Mouse (Mus musculus) mouse trophoblast stem cell (cell line): ENCODE results near the gene Cep57l1.

Source experiments
- in situ Hi-C, 2 experiments: fragments of 300-500 bp; cut with MseI, MboI; formaldehyde crosslinking; loops; 2 replicates in 1 of 2; 3 replicates in 1 of 2; pipeline ENCODE4 v1.15.1; 2025

Cep57l1 gene

DNA sequence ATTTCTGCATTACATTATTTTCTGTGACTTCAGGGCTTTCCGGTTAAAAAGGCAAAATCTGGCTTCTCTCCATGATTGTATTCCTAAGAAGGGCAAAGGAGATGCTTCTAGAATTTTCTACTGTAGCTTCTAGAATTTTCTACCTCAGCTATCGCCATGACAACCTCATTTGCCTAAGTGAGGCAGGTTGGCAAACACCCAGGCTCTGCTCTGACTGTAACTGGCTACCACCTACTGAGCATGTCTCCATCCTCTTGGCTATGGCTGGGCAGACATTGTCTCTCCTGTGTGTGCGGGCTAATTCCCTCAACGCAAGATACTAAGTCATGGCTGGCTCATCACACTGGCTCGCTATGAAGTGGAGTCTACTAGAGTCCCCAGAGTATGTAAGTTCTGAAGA, 63.1 kb downstream of the Cep57l1 start:
- in situ Hi-C loops: no loop called here

GRCm38 (mm10) chr10:41744006-41744405, 65.7 kb downstream of the Cep57l1 start:
- in situ Hi-C loops: no loop called here

DNA sequence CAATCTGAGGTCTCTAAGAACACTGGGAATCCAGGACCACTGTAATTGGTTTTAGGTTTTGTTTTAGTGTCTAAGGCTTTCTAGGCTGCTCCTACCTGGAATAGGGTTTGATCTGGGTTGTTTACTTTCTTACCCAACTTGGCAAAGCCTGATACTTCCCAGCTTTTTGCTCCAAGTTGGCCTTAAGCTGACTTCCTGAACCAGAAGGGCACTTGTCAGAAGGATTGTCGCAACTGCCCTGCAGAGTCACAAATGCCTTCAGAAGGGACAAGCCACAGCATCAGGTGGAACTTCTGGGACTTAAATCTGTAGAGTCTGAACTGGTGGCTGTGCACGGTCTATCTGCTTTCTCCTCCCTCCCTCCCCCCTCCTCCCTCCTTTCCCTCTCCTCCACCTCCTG, 69.5 kb downstream of the Cep57l1 start:
- in situ Hi-C loops: no loop called here

DNA sequence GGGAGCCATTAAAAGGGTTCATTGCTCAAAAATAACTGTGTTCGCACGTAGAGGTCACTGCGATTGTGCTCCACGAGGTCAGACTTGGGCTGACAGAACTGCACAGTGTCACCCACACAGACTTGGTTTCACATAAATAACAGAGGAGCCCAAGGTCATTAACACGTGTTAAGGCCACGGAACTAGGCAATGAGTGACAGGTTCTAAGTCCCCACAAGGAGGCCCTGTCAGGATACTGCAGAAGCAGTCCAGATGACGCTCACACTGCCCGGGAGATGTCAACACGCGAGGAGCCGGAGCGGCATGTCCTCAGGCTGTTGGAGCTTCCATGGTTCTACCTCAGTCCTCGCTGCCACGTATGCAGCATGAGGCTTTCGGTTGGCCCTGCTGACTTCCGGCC, 72.4 kb downstream of the Cep57l1 start:
- in situ Hi-C loops: no loop called here

- in situ Hi-C loops: no loop called here
Measured at GRCm38 (mm10) chr10:41735398-41735797, 74.3 kb downstream of the Cep57l1 start.

DNA sequence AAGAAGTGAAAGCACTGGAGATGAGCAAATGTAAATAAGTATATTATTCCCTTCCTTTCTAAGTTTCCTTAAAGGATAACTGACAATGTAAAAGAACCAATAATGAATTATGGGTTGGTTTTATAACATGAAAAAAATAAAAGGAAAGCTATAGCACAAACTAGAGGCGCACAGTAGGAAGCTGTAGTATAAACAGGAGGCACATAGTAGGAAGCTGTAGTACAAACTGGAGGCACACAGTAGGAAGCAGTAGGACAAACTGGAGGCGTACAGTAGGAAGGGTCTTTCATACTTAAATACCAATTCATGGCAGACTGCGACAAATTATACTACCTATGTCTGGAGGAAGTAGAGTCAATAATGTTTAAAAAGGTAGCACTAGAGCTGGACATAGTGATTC, 76.5 kb downstream of the Cep57l1 start:
- in situ Hi-C loops: no loop called here

GRCm38 (mm10) chr10:41731932-41732331, 77.7 kb downstream of the Cep57l1 start:
- in situ Hi-C loops: no loop called here

DNA sequence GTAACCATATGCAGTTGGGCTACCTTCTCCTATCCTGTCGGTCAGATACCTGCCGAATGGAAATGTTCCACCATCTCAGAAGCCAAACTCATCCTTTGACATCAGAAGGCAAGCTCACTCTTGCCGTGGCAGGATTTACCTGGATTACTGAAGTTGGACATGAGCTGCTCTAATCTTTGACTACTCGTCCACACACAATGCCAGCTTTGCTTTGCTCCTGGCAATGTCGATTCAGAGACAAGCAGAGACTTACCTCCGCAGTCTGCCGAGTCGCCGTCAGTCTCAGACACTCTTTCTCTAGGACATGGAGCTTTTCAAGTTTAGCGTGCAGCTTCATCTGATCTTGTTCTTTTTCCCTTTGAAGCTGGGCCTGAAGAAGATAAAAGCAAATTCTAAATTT, 78.9 kb downstream of the Cep57l1 start:
- in situ Hi-C loops: no loop called here

- in situ Hi-C loops: no loop called here
Measured at GRCm38 (mm10) chr10:41726215-41726614, 83.5 kb downstream of the Cep57l1 start.

DNA sequence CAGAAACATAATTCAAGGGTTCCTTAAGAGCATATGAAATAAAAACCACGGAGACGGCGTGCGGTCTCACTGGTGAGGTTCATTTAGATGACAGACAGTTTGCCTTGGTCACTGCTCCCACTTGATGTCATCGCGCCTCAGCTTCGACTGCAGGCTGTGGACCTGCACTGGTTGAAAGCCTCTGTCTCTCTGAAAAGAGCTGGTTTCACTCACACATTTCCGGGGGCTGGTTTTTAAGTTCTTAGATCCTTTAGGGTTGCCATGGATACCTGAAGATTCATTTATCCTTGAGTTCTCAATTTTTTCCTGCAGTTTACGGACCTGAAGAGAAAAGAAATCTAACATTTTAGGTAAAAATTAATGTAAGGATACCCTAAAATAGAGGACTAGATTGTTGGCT, 90.1 kb downstream of the Cep57l1 start:
- in situ Hi-C loops: no loop called here

GRCm38 (mm10) chr10:41716029-41716897, 93.4 kb downstream of the Cep57l1 start, which contains the start of gene Ccdc162:
TSS of gene Ccdc162 (minus strand) at chr10:41716634.
- in situ Hi-C loops: no loop called here

GRCm38 (mm10) chr10:41715557-41715956, 94.1 kb downstream of the Cep57l1 start:
- in situ Hi-C loops: no loop called here

GRCm38 (mm10) chr10:41711467-41711866, 98.2 kb downstream of the Cep57l1 start:
- in situ Hi-C loops: no loop called here

GRCm38 (mm10) chr10:41710773-41711172, 98.9 kb downstream of the Cep57l1 start:
- in situ Hi-C loops: no loop called here

DNA sequence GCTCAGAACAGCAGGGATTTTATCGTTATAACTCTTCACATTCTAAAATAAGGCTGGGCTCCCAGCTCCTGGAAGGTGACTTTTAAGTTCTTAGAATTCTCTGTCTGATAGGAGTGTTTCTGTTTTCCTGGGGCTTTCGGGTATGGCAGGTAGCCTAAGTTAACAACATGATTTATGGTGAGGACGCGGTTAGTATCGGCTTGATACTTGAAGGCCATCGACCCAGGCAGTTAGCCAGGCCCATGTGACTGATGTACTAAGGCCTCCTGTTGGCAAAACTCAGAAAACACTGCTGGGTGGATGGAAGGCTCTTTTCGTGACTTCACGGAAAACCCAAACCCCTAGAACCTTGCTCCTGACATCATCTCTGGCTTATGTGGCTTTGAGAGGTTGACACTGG, 100.3 kb downstream of the Cep57l1 start:
- in situ Hi-C loops: no loop called here

DNA sequence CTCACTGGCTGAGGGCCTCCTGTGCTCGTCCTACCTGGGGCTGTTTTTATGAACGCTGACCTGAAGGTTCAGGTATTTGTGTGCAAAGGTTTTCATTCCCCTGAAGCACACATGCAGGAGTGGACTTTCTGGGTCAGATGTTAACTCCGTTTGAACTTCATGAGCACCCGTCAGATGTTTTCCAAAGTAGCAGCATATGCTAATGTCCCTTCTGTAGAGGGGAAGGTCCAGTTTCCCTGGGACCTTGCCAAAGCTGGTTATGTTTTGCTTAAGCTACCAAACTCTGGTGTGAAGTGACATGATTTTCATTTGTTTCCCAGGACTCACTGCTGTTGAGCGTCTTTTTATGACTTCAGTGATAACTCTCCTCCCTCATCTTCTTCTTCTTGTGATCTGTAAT, 110.0 kb downstream of the Cep57l1 start:
- in situ Hi-C loops: no loop called here

GRCm38 (mm10) chr10:41697040-41697439, 112.6 kb downstream of the Cep57l1 start:
- in situ Hi-C loops: no loop called here

DNA sequence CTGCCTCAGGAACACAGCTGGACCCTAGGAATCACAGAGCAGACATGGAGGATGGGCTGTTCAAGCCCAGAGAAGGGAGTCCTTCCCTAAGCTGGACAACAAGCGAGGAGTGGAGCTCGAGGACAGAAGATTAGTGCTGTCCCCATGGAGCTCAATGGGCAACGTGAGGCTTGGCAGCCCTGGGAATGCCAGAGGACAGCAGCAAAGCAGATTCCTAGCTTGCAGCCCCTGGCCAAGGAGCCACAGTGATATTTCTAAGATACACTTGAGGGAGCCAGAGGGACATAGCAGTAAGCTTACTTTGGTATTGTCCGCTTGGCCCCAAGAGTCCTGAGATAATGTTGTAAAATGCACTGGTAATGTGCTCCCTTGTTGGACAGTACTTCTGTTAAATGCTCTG, 118.7 kb downstream of the Cep57l1 start:
- in situ Hi-C loops: no loop called here

DNA sequence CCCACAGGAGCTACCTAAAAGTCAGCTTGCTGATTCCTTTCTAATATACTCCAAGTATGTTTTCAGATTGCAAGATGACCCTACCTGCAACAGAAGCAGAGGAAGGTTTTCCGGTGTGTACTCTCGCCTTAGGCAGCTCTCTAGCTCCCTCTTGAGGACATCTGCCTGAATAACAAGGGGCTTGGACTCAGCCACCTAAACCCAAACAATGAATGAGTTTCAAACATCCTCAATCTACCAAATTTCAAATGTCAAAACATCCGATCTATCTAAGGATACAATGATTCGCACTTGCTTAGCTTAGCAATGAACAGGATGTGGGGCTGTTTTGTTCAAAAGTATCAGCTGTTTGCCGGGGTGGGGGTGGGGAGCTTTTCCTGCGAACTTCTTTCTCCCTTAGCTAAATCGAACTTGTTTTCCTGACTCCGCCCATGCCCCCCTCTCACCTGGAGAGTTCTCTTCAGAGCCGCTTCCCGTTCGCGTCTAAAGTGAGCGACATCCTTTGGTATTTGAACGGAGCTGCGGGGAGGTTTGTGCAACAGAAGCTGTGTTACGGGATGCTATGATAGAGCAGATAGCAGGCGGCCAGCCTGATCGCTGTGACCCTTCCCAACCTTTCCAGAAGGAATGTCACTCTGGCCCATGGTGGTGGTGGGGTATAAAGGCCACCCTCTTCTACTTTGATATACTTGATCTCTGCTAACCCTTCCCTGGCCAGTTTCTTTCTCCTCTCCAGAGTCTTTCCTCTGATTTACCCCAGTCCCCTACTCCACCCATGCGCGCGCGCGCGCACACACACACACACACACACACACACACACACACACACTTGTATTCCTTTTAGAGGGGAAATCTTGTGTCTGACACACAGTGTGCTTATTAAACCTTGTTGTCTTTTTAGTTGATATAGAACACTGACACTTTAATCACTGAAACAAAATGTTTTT, 119.5 kb downstream of the Cep57l1 start:
- in situ Hi-C loops: no loop called here

DNA sequence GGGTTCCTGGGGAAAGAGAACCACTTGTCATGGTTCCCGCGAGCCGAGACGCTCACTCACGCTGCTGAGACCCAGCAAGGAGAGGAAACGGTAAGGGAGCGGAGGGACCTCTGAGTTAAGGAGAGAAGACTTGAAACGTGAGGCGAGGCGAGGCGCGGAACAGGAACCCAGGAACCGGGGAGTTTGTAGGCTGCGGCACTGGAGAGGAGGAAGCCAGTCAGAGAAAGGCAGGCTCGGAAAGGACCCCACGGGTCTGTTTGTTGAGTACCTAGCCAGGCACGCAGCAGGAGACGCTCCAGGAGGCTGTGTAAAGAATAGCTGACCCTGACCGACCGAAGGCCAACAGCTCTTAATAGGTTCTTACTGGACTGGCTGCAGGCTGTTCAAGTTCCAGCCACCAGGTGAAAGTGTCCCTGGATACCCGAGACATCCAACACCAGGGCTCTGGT, 125.1 kb downstream of the Cep57l1 start:
- in situ Hi-C loops: loop anchor here (5.0 kb wide), 2 partner anchors 167 to 177 kb away; partner anchors contain the start of gene Cd164 (in 1 of the 2)

DNA sequence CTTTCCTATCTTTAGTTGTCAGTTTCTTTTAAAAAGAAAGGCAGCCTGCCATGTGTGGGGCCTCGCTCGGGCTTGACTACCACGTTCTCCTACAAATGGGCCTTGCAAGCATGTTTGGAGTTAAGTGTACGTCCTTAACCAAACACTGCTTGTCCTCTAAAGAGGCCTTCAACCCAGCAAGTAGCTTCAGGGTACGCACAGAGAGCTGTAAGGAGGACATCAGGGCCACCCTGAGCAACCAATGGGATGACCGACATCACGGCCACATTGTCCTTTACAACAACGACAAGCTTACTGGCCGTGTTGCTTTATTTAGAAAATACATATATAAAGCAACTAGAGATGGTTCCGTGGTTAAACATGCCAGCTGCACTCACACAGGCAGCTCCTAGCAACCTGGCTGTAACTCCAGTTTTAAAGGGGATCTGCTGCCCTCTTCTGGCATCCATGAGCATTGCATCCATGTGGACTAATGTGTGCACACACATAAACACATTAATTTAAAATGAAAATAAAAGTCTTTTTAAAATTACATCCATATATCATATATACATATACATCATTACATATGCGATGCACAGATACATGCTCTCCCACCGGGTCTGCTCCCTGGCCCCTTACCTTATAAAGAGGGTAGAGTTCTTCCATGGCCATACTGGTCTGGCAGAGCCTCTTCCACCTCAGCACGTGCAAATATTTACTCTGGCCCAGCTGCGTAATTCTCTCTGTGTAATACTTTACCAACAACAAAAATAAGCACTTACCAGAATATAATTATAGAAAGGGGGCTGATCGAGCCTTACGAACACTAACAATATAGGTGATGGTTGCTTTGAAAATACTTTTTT, 126.9 kb downstream of the Cep57l1 start:
- in situ Hi-C loops: loop anchor here (5.0 kb wide), 2 partner anchors 165 to 175 kb away; partner anchors contain the start of gene Cd164 (in 1 of the 2)
